Mouse (Mus musculus) midbrain, embryonic 12.5 days (tissue): ENCODE data around the gene Ank3. TPM values are rescaled to one million over a fixed set of nuclear protein-coding genes. Genes with fewer than 3 reads are reported as not detected.

Experiments used
- ATAC-seq: fragments of 200-750 bp; cut with Nextera tagmentation; 2 replicates; pipeline ENCODE4 v1.8.0; 2017; ENCODE audit warnings: low read depth, moderate TSS enrichment, moderate library complexity; ENCODE audit not compliant: low FRiP score
- H3K27ac ChIP-seq: fragments of 300-500 bp; sonication (generic); replicated peaks from 2 replicates; pipeline ENCODE4 v1.5.1; 2016; ENCODE audit warnings: mild to moderate bottlenecking
- H3K27me3 ChIP-seq: fragments of 300-500 bp; sonication (generic); 2 replicates; pipeline ENCODE4 v1.6.1; 2016; ENCODE audit warnings: mild to moderate bottlenecking
- H3K36me3 ChIP-seq: fragments of 300-500 bp; sonication (generic); 2 replicates; pipeline ENCODE4 v1.6.1; 2016
- H3K4me1 ChIP-seq: fragments of 300-500 bp; sonication (generic); 2 replicates; pipeline ENCODE4 v1.6.1; 2016
- H3K4me2 ChIP-seq: fragments of 300-500 bp; sonication (generic); replicated peaks from 2 replicates; pipeline ENCODE4 v1.6.1; 2016; ENCODE audit warnings: mild to moderate bottlenecking, moderate library complexity
- H3K4me3 ChIP-seq: fragments of 300-500 bp; sonication (generic); 2 replicates; pipeline ENCODE4 v1.5.1; 2016; ENCODE audit warnings: mild to moderate bottlenecking
- H3K9ac ChIP-seq: fragments of 300-500 bp; sonication (generic); replicated peaks from 2 replicates; pipeline ENCODE4 v1.6.1; 2016; ENCODE audit warnings: mild to moderate bottlenecking, moderate library complexity
- H3K9me3 ChIP-seq: fragments of 300-500 bp; sonication (generic); 2 replicates; pipeline ENCODE4 v1.6.1; 2016; ENCODE audit warnings: mild to moderate bottlenecking
- WGBS: fragments of 180-500 bp; shearing (Covaris S2); methylation state at CpG from one replicate; pipeline ENCODE4 v1.1.7; 2016; 5-methylcytosine and 5-hydroxymethylcytosine counted together
- polyA plus RNA-seq: library from polyadenylated mRNA; unstranded; fragments of >200 nt; fragmentation: Nextera tagmentation; extraction: Ambion mirVana; gene quantifications from 2 replicates; pipeline ENCODE4 v1.2.1, GENCODE M21; 2016

Gene Ank3
- polyA plus RNA-seq, 1 experiment from 2014 or later: 86.9 TPM

GRCm38 (mm10) chr10:69373796-69374550 is 24.6 kb upstream of the Ank3 start:
- H3K27me3 ChIP-seq: no peaks in the 10 kb centered on the region
- no peak overlapping the region for H3K9ac ChIP-seq
- no peak for ATAC-seq
- H3K36me3 ChIP-seq: no peaks in the 10 kb centered on the region
- H3K9me3 ChIP-seq: no peaks in the 10 kb centered on the region
- H3K27ac ChIP-seq: no peak overlapping the region
- WGBS: 64% methylated on average over 10 of the region's 10 CpGs
- H3K4me2 ChIP-seq: no peak overlapping the region
- no peak overlapping the region for H3K4me3 ChIP-seq
- no peaks in the 10 kb centered on the region for H3K4me1 ChIP-seq

- no peak for ATAC-seq
- H3K4me3 ChIP-seq: no peak overlapping the region
- no peaks in the 10 kb centered on the region for H3K9me3 ChIP-seq
- 50% methylated on average over 7 of the region's 7 CpGs for WGBS
- H3K27ac ChIP-seq: no peak overlapping the region
- H3K9ac ChIP-seq: no peak overlapping the region
- no peaks in the 10 kb centered on the region for H3K4me1 ChIP-seq
- H3K4me2 ChIP-seq: no peak overlapping the region
- no peaks in the 10 kb centered on the region for H3K27me3 ChIP-seq
- no peaks in the 10 kb centered on the region for H3K36me3 ChIP-seq
These were observed 23.4 kb upstream of the Ank3 start for GRCm38 (mm10) chr10:69375154-69375553.

GRCm38 (mm10) chr10:69383186-69383585 is 15.4 kb upstream of the Ank3 start:
- Histone ChIP-seq H3K27ac (no peak overlapping the region), H3K4me1 (no peaks in the 10 kb centered on the region), H3K9ac (no peak overlapping the region), H3K27me3 (no peaks in the 10 kb centered on the region), H3K4me3 (no peak overlapping the region), H3K4me2 (no peak overlapping the region), H3K9me3 (no peaks in the 10 kb centered on the region), H3K36me3 (no peaks in the 10 kb centered on the region)
- no peak for ATAC-seq
- WGBS: 90% methylated on average over 1 of the region's 1 CpGs

GRCm38 (mm10) chr10:69384640-69385039 is 13.9 kb upstream of the Ank3 start:
- Histone ChIP-seq H3K4me3 (no peak overlapping the region), H3K36me3 (no peaks in the 10 kb centered on the region), H3K27ac (no peak overlapping the region), H3K9ac (no peak overlapping the region), H3K27me3 (no peaks in the 10 kb centered on the region), H3K9me3 (no peaks in the 10 kb centered on the region), H3K4me1 (no peaks in the 10 kb centered on the region), H3K4me2 (no peak overlapping the region)
- 87% methylated on average over 11 of the region's 11 CpGs for WGBS
- no peak for ATAC-seq

GRCm38 (mm10) chr10:69385136-69385535 is 13.4 kb upstream of the Ank3 start:
- WGBS: 93% methylated on average over 8 of the region's 8 CpGs
- Histone ChIP-seq H3K36me3 (no peaks in the 10 kb centered on the region), H3K4me2 (no peak overlapping the region), H3K9ac (no peak overlapping the region), H3K27ac (no peak overlapping the region), H3K4me3 (no peak overlapping the region), H3K9me3 (no peaks in the 10 kb centered on the region), H3K27me3 (no peaks in the 10 kb centered on the region), H3K4me1 (no peaks in the 10 kb centered on the region)
- no peak for ATAC-seq

GRCm38 (mm10) chr10:69386767-69387166 is 11.8 kb upstream of the Ank3 start:
- WGBS: 84% methylated on average over 7 of the region's 8 CpGs

GRCm38 (mm10) chr10:69389511-69389910 is 9.1 kb upstream of the Ank3 start:
- no peak overlapping the region for H3K27ac ChIP-seq
- ATAC-seq: no peak
- H3K4me1 ChIP-seq: no peaks in the 10 kb centered on the region
- no peak overlapping the region for H3K9ac ChIP-seq
- whole genome bisulfite sequencing: 97% methylated on average over 4 of the region's 4 CpGs
- no peaks in the 10 kb centered on the region for H3K36me3 ChIP-seq
- no peak overlapping the region for H3K4me2 ChIP-seq
- H3K27me3 ChIP-seq: 0 out of 2 replicates have a peak, but pooled peaks cover 1% of the 10 kb centered on the region
- H3K9me3 ChIP-seq: no peaks in the 10 kb centered on the region
- H3K4me3 ChIP-seq: no peak overlapping the region

More at GRCm38 (mm10) chr10:69386767-69387166, 11.8 kb upstream of the Ank3 start:
- Histone ChIP-seq H3K4me1 (no peaks in the 10 kb centered on the region), H3K27ac (no peak overlapping the region), H3K4me3 (no peak overlapping the region), H3K9ac (no peak overlapping the region), H3K9me3 (no peaks in the 10 kb centered on the region), H3K4me2 (no peak overlapping the region), H3K27me3 (no peaks in the 10 kb centered on the region), H3K36me3 (no peaks in the 10 kb centered on the region)
- ATAC-seq: no peak

- no peaks in the 10 kb centered on the region for H3K9me3 ChIP-seq
- H3K4me2 ChIP-seq: peak overlapping the region; percentile 97
- peaks cover 25% of the 10 kb centered on the region for H3K4me1 ChIP-seq
- 0 out of 2 replicates have a peak, but pooled peaks have one; percentile 39 for ATAC-seq
- under 1% methylated on average over 26 of the region's 26 CpGs for WGBS
- peaks cover 68% of the 10 kb centered on the region for H3K27me3 ChIP-seq
- H3K9ac ChIP-seq: peak overlapping the region; percentile 45
- H3K36me3 ChIP-seq: no peaks in the 10 kb centered on the region
- H3K4me3 ChIP-seq: peak overlapping the region; percentile 60
- H3K27ac ChIP-seq: no peak overlapping the region
These were observed 293 bp upstream of the Ank3 start for GRCm38 (mm10) chr10:69398197-69398762.

GRCm38 (mm10) chr10:69399814-69400385 is 1.3 kb downstream of the Ank3 start:
- no peak overlapping the region for H3K9ac ChIP-seq
- peaks cover 63% of the 10 kb centered on the region for H3K27me3 ChIP-seq
- peak overlapping the region; percentile 60 for H3K4me3 ChIP-seq
- WGBS: 3% methylated on average over 17 of the region's 17 CpGs
- H3K36me3 ChIP-seq: no peaks in the 10 kb centered on the region
- peak overlapping the region; percentile 97 for H3K4me2 ChIP-seq
- no peak overlapping the region for H3K27ac ChIP-seq
- no peak for ATAC-seq
- H3K4me1 ChIP-seq: peaks cover 25% of the 10 kb centered on the region
- no peaks in the 10 kb centered on the region for H3K9me3 ChIP-seq

GRCm38 (mm10) chr10:69405431-69405830 is 6.9 kb downstream of the Ank3 start:
- H3K27ac ChIP-seq: no peak overlapping the region

GRCm38 (mm10) chr10:69414888-69415287 is 16.3 kb downstream of the Ank3 start:
- 62% methylated on average over 12 of the region's 12 CpGs for WGBS
- H3K36me3 ChIP-seq: no peaks in the 10 kb centered on the region

More at GRCm38 (mm10) chr10:69405431-69405830, 6.9 kb downstream of the Ank3 start:
- peaks cover 10% of the 10 kb centered on the region for H3K27me3 ChIP-seq
- no peak overlapping the region for H3K4me3 ChIP-seq
- 73% methylated on average over 4 of the region's 4 CpGs for WGBS
- ATAC-seq: no peak
- no peaks in the 10 kb centered on the region for H3K9me3 ChIP-seq
- no peak overlapping the region for H3K9ac ChIP-seq
- H3K4me2 ChIP-seq: no peak overlapping the region
- peaks cover 2% of the 10 kb centered on the region for H3K4me1 ChIP-seq
- no peaks in the 10 kb centered on the region for H3K36me3 ChIP-seq

GRCm38 (mm10) chr10:69418716-69419115 is 20.1 kb downstream of the Ank3 start:
- Histone ChIP-seq H3K27me3 (no peaks in the 10 kb centered on the region), H3K27ac (no peak overlapping the region), H3K4me1 (no peaks in the 10 kb centered on the region), H3K4me2 (no peak overlapping the region), H3K4me3 (no peak overlapping the region), H3K36me3 (no peaks in the 10 kb centered on the region), H3K9me3 (no peaks in the 10 kb centered on the region), H3K9ac (no peak overlapping the region)
- WGBS: 88% methylated on average over 8 of the region's 8 CpGs
- ATAC-seq: no peak

More at GRCm38 (mm10) chr10:69414888-69415287, 16.3 kb downstream of the Ank3 start:
- Histone ChIP-seq H3K9me3 (no peaks in the 10 kb centered on the region), H3K27me3 (no peaks in the 10 kb centered on the region), H3K4me3 (no peak overlapping the region), H3K4me2 (no peak overlapping the region), H3K9ac (no peak overlapping the region), H3K4me1 (no peaks in the 10 kb centered on the region), H3K27ac (no peak overlapping the region)
- ATAC-seq: no peak
